Mouse (Mus musculus) liver, embryonic 18 days (tissue): ENCODE results near the gene Olfr934. TPM values are rescaled to one million over a fixed set of nuclear protein-coding genes. Genes with fewer than 3 reads are reported as not detected.

ENCODE experiments used
- polyA plus RNA-seq: library from polyadenylated mRNA; depleted of rRNA; stranded (reverse); fragments of >200 nt; gene quantifications from 2 replicates; pipeline ENCODE4 v1.2.3, GENCODE M21; 2012; rRNA removed

The Olfr934 gene
- not detected in 2 replicates for polyA plus RNA-seq

GRCm38 (mm10) chr9:38988215-38988614 lies at the start of gene Olfr934:
TSS of gene Olfr934 (minus strand) at chr9:38988315.

GRCm38 (mm10) chr9:39023277-39023676 lies 35.2 kb upstream of the Olfr934 start, which contains the start of gene Olfr146:
TSS of gene Olfr146 (minus strand) at chr9:39023377.

DNA sequence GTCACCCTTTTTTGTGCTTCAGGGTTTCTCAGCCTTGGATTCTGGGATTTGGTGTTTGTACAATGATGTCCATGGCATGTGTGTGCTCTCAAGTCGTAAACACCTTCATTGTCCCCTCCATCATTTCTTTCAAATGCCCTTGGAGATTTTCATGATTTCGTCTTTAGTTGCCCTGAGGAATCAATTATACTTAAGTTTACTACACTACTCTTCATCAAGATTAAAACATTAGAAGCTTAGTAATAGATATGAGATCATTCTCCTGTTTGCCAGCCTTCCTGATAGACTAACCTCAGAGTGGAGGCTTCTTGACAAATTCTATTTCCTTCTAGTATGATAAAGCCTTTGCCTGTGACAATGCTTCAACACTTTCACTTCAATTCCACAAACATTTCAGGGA lies 11.5 kb upstream of the Olfr934 start, which contains the start of gene Olfr935:
Olfr935 (minus strand) TSS at position 101 of the 400 bp plus-strand sequence.

GRCm38 (mm10) chr9:38972013-38972412 lies 16.1 kb downstream of the Olfr934 start, which contains the start of gene Olfr933:
TSS of gene Olfr933 (plus strand) at chr9:38972313.

Other genes starting within 250 kb of the Olfr934 start
- 0.08 and 0.09 TPM in 2 replicates for gene Olfr920, start 236.0 kb downstream of the Olfr934 start, polyA plus RNA-seq
- not detected in 2 replicates for gene Olfr921, start 215.2 kb downstream of the Olfr934 start, polyA plus RNA-seq
- gene Olfr922, start 173.7 kb downstream of the Olfr934 start, polyA plus RNA-seq = not detected in 2 replicates
- not detected in 2 replicates for gene Olfr923, start 161.8 kb downstream of the Olfr934 start, polyA plus RNA-seq
- not detected in 2 replicates for gene Olfr924, start 143.9 kb downstream of the Olfr934 start, polyA plus RNA-seq
- not detected in 2 replicates for gene Olfr26, start 133.3 kb downstream of the Olfr934 start, polyA plus RNA-seq
- not detected in 2 replicates for gene Olfr926, start 111.2 kb downstream of the Olfr934 start, polyA plus RNA-seq
- not detected in 2 replicates for gene Olfr930, start 58.5 kb downstream of the Olfr934 start, polyA plus RNA-seq
- gene Olfr933, start 16.0 kb downstream of the Olfr934 start, polyA plus RNA-seq = not detected in 2 replicates
- not detected in 2 replicates for gene Olfr935, start 11.4 kb upstream of the Olfr934 start, polyA plus RNA-seq
- gene Olfr146, start 35.1 kb upstream of the Olfr934 start, polyA plus RNA-seq = not detected in 2 replicates
- gene Olfr937, start 76.6 kb upstream of the Olfr934 start, polyA plus RNA-seq = not detected in 2 replicates
- gene Olfr938, start 90.6 kb upstream of the Olfr934 start, polyA plus RNA-seq = not detected in 2 replicates
- gene Olfr27, start 139.8 kb upstream of the Olfr934 start, polyA plus RNA-seq = not detected in 2 replicates
- not detected in 2 replicates for gene Olfr943, start 178.0 kb upstream of the Olfr934 start, polyA plus RNA-seq
- not detected in 2 replicates for gene Olfr944, start 213.6 kb upstream of the Olfr934 start, polyA plus RNA-seq